ENCODE assay signal across 8 mouse cellular contexts in the genomic region with DNA sequence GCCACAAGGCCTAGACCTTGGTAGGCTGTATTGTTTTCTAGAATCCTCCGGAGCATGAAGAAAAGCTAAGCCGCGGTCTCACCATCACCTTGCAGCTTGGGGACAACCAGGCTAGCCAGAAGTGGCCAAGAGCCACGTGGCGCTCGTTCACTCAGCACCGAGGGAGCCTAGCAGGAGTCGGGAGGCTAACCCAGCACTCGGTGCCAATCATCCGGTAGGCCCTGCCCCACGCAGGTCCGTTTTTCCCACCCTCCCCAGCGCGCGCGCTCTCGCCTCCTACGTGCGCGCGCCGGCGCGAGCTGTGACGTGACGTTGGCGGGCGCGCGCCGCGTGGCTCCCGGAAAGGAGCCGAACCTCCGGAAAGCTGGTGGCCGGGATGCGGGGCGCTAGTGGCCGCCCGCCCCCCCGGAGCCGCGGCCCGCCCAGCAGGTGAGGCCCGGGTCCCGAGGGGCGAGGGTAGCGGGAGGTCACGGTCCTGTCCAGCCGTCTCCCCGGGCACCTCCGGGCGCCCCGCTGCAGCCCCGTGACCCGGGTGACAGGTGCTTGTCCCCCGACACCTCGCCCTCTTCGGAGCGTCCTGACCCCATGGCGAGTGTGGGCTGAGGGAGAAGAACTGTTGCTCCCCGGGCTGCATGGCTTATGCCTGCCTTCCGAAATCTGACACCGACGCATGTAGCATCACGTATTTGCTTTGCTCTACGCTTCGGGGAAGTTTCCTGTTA. TPM values are rescaled to one million over a fixed set of nuclear protein-coding genes. Genes with fewer than 3 reads are reported as not detected.
DNase-seq lines count a peak whose midpoint lies in the region; ATAC-seq and TF ChIP-seq lines count a peak whose summit lies in the region.
"Not testable (repeated sequence)": the region's sequence is repeated elsewhere in the genome, so short reads cannot be mapped to it uniquely, and the experiment has no call there.

Entpd4b (plus strand) TSS at position 315 of the 722 bp plus-strand sequence.

- not testable (repeated sequence) for DNase-seq in adrenal gland, postnatal 25 days; forebrain, embryonic 11.5 days (ENCODE audit: low spot score); hindbrain, embryonic 11.5 days (ENCODE audit: low spot score); layer of hippocampus, adult 18-20 months (ENCODE audit: low spot score in 2 of 2); limb, embryonic 14.5 days (ENCODE audit: low spot score); stomach, postnatal 0 days (ENCODE audit: low spot score)

- not testable (repeated sequence) for TF ChIP-seq EP300 in stomach, postnatal 0 days (optimal IDR thresholded peaks at IDR 0.05)

- TF ChIP-seq POLR2A in limb, embryonic 14.5 days (IDR thresholded peaks at IDR 0.05; ENCODE audit: borderline replicate concordance, extremely low read depth, insufficient read depth, insufficient read length): not testable (repeated sequence)

- TF ChIP-seq CTCF in stomach, postnatal 0 days (IDR thresholded peaks at IDR 0.05; ENCODE audit: low read depth): not testable (repeated sequence)

- H3K9me3 ChIP-seq in forebrain, embryonic 11.5 days (ENCODE audit: control insufficient read depth, low read length); hindbrain, embryonic 11.5 days (ENCODE audit: control insufficient read depth, low read length); limb, embryonic 14.5 days (ENCODE audit: control insufficient read depth, low read length); midbrain, embryonic 12.5 days; stomach, postnatal 0 days (ENCODE audit: control insufficient read depth, low read length): not testable (repeated sequence)

- H3K36me3 ChIP-seq in forebrain, embryonic 11.5 days (ENCODE audit: control insufficient read depth, insufficient read depth, low read length); hindbrain, embryonic 11.5 days (ENCODE audit: control insufficient read depth, insufficient read depth, low read length); limb, embryonic 14.5 days (ENCODE audit: control insufficient read depth, insufficient read depth, low read length); midbrain, embryonic 12.5 days; stomach, postnatal 0 days (ENCODE audit: control insufficient read depth, insufficient read depth, low read length): not testable (repeated sequence)

- WGBS in forebrain, embryonic 11.5 days: no CpG with 5 or more reads among the region's 68 CpGs
- WGBS in hindbrain, embryonic 11.5 days: no CpG with 5 or more reads among the region's 68 CpGs
- WGBS in limb, embryonic 14.5 days: no CpG with 5 or more reads among the region's 68 CpGs
- WGBS in midbrain, embryonic 12.5 days: no CpG with 5 or more reads among the region's 68 CpGs
- no CpG with 5 or more reads among the region's 68 CpGs for WGBS in stomach, postnatal 0 days

- H3K9ac ChIP-seq in forebrain, embryonic 11.5 days (ENCODE audit: low read length); hindbrain, embryonic 11.5 days (ENCODE audit: low read depth, low read length); limb, embryonic 14.5 days (ENCODE audit: low read depth, low read length, severe bottlenecking); midbrain, embryonic 12.5 days (replicated peaks); stomach, postnatal 0 days (ENCODE audit: low read length): not testable (repeated sequence)

- H3K27me3 ChIP-seq in forebrain, embryonic 11.5 days (ENCODE audit: control insufficient read depth, insufficient read depth, low read length); hindbrain, embryonic 11.5 days (ENCODE audit: control insufficient read depth, insufficient read depth, low read length); limb, embryonic 14.5 days (ENCODE audit: control insufficient read depth, insufficient read depth, low read length); midbrain, embryonic 12.5 days; stomach, postnatal 0 days (ENCODE audit: control insufficient read depth, insufficient read depth, low read length): not testable (repeated sequence)

- H3K27ac ChIP-seq in forebrain, embryonic 11.5 days (ENCODE audit: low read depth, low read length); hindbrain, embryonic 11.5 days (ENCODE audit: low read depth, low read length); limb, embryonic 14.5 days (replicated peaks; ENCODE audit: low read depth, low read length); midbrain, embryonic 12.5 days (replicated peaks); stomach, postnatal 0 days (replicated peaks): not testable (repeated sequence)

- ATAC-seq in forebrain, embryonic 11.5 days (replicated peaks; ENCODE audit: low FRiP score): peak; percentile 96
- ATAC-seq in granulocyte monocyte progenitor cell, adult 5-6 weeks (replicated peaks; ENCODE audit: poor library complexity, severe bottlenecking): peak; percentile 62
- ATAC-seq in hindbrain, embryonic 11.5 days (ENCODE audit: low FRiP score): peak; percentile 96
- peak; percentile 90 for ATAC-seq in limb, embryonic 14.5 days (ENCODE audit: low FRiP score, low read depth)
- ATAC-seq in midbrain, embryonic 12.5 days (ENCODE audit: low FRiP score, low read depth): peak; percentile 94
- peak; percentile 95 for ATAC-seq in stomach, postnatal 0 days (ENCODE audit: low FRiP score, low TSS enrichment)

- not testable (repeated sequence) for H3K4me2 ChIP-seq in forebrain, embryonic 11.5 days (ENCODE audit: low read depth, low read length, severe bottlenecking); hindbrain, embryonic 11.5 days (replicated peaks; ENCODE audit: low read depth, low read length); limb, embryonic 14.5 days (replicated peaks; ENCODE audit: low read depth, low read length, severe bottlenecking); midbrain, embryonic 12.5 days (replicated peaks); stomach, postnatal 0 days (replicated peaks; ENCODE audit: low read depth)

- H3K4me3 ChIP-seq in forebrain, embryonic 11.5 days (ENCODE audit: low read depth, low read length); hindbrain, embryonic 11.5 days (ENCODE audit: low read depth, low read length); limb, embryonic 14.5 days (replicated peaks; ENCODE audit: low read length); midbrain, embryonic 12.5 days; stomach, postnatal 0 days (ENCODE audit: low read depth, low read length): not testable (repeated sequence)

- not testable (repeated sequence) for H3K4me1 ChIP-seq in forebrain, embryonic 11.5 days (replicated peaks; ENCODE audit: control insufficient read depth, insufficient read depth, low read length); hindbrain, embryonic 11.5 days (replicated peaks; ENCODE audit: control insufficient read depth, insufficient read depth, low read length); limb, embryonic 14.5 days (ENCODE audit: control insufficient read depth, insufficient read depth, low read length); midbrain, embryonic 12.5 days; stomach, postnatal 0 days (replicated peaks; ENCODE audit: control insufficient read depth, insufficient read depth)

RNA-seq across cellular contexts. Expression of gene Entpd4b, which starts in this region (rescaled TPM):
- total RNA-seq in adrenal gland, postnatal 25 days (2021): 61.6 and 72.3 TPM in 2 replicates
- polyA plus RNA-seq in forebrain, embryonic 11.5 days (2014; fragmentation: Nextera tagmentation; extraction: Ambion mirVana): 8.6 and 11.0 TPM in 2 replicates
- total RNA-seq in granulocyte monocyte progenitor cell, adult 5-6 weeks (2014; fragmentation: Nextera tagmentation): 9.1 and 13.7 TPM in 2 replicates
- 7.5 and 10.0 TPM in 2 replicates for total RNA-seq in granulocyte monocyte progenitor cell, adult 5-6 weeks (2017)
- polyA plus RNA-seq in hindbrain, embryonic 11.5 days (2014; fragmentation: Nextera tagmentation; extraction: Ambion mirVana): 9.0 TPM in 2 replicates
- 10 to 100 TPM; 33.1 to 34.8 TPM for total RNA-seq in layer of hippocampus, adult 18-20 months (2021)
- polyA plus RNA-seq in limb, embryonic 14.5 days (2012; rRNA removed): 17.7 and 22.2 TPM in 2 replicates
- 18.7 and 19.0 TPM in 2 replicates for polyA plus RNA-seq in limb, embryonic 14.5 days (2014; fragmentation: Nextera tagmentation; extraction: Ambion mirVana)
- polyA plus RNA-seq in midbrain, embryonic 12.5 days (2016; fragmentation: Nextera tagmentation; extraction: Ambion mirVana): 9.2 and 10.2 TPM in 2 replicates
- 11.2 and 12.0 TPM in 2 replicates for polyA plus RNA-seq in stomach, postnatal 0 days (2015; fragmentation: Nextera tagmentation; extraction: Ambion mirVana)
